Mouse (Mus musculus): ENCODE data around the gene Psg26. TPM values are rescaled to one million over a fixed set of nuclear protein-coding genes. Genes with fewer than 3 reads are reported as not detected.
"Not testable (repeated sequence)": the region's sequence is repeated elsewhere in the genome, so short reads cannot be mapped to it uniquely, and the experiment has no call there.

Psg26 gene
- total RNA-seq (2021) = not detected
- long read RNA-seq, experiment 1 = 0 reads
- long read RNA-seq, experiment 2 = 0 reads

DNA sequence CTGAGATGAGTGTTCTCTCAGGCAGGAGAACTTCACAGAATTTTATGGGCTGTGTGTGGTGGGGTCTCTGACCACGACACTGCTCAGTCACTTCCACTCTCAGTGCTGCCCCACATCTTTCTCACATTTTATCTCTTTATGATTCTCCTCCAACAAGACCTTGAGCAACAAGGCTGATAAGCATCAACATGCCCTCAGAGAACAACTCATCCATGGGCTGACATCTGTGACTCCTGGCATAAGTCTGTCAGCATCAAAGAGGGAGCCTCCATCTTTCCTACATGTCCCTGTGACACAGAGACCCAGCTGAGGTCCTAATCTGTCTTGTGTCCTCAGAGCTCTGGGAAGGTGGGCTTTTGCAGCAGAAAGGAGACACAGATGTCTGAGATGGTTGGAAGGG, at the start of gene Psg26:
Psg26 (minus strand) TSS at position 101 of the 400 bp plus-strand sequence.
- no peak for TF ChIP-seq CTCF (IDR thresholded peaks at IDR 0.05)
- Histone ChIP-seq H3K27ac (no peak within 1 kb of the TSS), H3K4me3 (no peak within 1 kb of the TSS)
- intact Hi-C loops (cut with DNase I) = no loop called here
- DNase-seq (ENCODE audit: extremely low spot score in 1 of 2, low spot score in 2 of 2) = no peak

DNA sequence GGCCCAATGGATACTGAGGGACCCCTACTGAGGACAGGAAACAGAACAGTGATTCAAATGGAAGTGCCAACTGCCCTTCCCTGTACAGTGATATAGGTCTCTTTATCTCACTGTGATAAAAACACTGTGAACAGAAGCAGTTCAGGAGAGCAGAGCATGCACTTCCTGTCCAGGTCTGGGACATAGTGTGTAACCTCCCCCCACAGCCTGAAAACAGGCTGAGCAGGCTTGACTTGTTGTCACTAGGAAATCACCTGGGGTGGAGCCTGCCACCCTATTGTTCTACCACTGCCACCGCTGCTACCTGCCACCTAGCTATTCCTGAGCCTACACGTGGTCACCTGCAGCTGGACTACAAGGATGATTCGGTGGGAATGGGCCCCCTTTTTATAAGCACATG, 49.4 kb upstream of the Psg26 start:
- no peak for DNase-seq (ENCODE audit: extremely low spot score in 1 of 2, low spot score in 2 of 2)
- no peak overlapping the region for H3K4me3 ChIP-seq
- TF ChIP-seq CTCF (IDR thresholded peaks at IDR 0.05) = no peak
- no peak overlapping the region for H3K27ac ChIP-seq
- intact Hi-C loops (cut with DNase I) = no loop called here

DNA sequence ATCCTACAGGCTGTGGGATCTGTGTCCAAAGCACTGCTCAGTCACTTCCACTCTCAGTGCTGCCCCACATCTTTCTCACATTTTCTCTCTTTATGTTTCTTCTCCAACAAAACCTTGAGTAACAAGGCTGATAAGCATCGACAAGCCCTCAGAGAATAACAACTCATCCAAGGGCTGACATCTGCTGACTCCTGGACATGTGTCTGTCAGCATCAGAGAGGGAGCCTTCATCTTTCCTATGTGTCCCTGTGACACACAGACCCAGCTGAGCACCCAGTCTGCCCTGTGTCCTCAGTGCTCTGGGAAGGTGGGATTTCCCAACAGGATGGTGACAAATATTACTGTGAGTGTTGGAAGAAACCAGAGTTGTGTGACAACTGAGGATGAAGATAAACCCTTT, 48.2 kb upstream of the Psg26 start, which contains the start of gene Psg25:
Psg25 (minus strand) TSS at position 101 of the 400 bp plus-strand sequence.
- TF ChIP-seq CTCF (IDR thresholded peaks at IDR 0.05) = no peak
- DNase-seq (ENCODE audit: extremely low spot score in 1 of 2, low spot score in 2 of 2) = no peak
- Histone ChIP-seq H3K4me3 (no peak within 1 kb of the TSS), H3K27ac (no peak within 1 kb of the TSS)
- intact Hi-C loops (cut with DNase I) = no loop called here

DNA sequence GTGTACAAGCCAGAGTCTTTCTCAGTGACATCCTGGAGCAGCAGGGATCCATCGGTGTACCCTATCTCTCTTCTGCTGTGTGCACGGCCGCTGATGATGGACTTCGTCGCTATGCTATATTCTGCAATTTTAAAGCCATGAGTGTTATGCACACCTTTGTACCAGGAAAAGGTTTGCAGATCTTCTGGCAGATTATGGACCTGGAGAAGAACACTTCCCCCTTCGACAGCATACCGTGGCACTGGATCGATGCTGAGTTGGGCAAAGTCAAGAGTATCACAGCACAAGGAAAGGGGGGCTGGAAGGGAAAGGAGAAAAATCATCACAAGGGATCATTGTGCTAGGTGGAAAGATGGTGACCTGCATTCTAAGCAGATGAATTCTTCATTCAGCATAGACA, 40.7 kb upstream of the Psg26 start:
- intact Hi-C loops (cut with DNase I) = no loop called here
- no peak overlapping the region for H3K4me3 ChIP-seq
- H3K27ac ChIP-seq = no peak overlapping the region
- TF ChIP-seq CTCF (IDR thresholded peaks at IDR 0.05) = no peak
- DNase-seq (ENCODE audit: extremely low spot score in 1 of 2, low spot score in 2 of 2) = no peak

DNA sequence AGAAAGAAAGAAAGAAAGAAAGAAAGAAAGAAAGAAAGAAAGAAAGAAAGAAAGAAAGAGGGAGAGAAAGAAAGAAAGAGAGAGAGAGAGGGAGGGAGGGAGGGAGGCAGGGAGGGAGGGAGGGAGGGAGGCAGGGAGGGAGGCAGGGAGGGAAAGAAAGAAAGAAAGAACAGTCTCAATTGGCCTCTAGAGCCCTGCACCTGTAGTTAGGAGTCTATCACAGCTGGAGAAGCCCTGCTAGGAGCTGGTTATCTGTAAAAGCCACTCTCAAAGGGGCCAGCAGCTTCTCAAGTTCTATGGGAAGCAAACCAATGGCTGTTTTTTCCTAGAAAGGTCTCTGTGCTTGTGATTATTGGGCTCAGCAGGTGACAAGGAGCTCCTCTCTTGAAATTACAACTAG, 28.9 kb upstream of the Psg26 start:
- not testable (repeated sequence) for H3K27ac ChIP-seq; DNase-seq (ENCODE audit: extremely low spot score in 1 of 2, low spot score in 2 of 2); H3K4me3 ChIP-seq

DNA sequence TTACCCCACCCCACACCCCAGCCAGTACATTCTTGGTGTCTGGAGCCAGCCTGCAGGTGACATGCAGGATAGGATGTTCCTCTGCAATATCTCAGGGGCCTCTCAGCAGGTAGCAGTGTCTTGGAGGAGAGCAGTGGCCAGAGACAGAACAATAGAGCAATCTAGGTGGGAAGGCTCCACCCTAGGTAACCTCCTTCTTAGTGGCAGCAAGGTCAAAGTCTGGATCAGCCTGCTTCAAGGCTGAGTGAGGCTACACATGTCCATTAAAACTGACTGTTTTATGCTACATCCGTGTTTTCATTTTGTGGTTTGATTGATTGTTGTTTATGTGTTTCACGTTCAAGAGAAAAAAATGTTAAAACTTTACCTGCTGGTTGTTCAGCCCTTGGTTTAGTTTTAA, 28.4 kb upstream of the Psg26 start:
- intact Hi-C loops (cut with DNase I); DNase-seq (ENCODE audit: extremely low spot score in 1 of 2, low spot score in 2 of 2); H3K4me3 ChIP-seq; H3K27ac ChIP-seq: not testable (repeated sequence)

More for the DNA sequence above, 28.9 kb upstream of the Psg26 start:
- intact Hi-C loops (cut with DNase I) = not testable (repeated sequence)

DNA sequence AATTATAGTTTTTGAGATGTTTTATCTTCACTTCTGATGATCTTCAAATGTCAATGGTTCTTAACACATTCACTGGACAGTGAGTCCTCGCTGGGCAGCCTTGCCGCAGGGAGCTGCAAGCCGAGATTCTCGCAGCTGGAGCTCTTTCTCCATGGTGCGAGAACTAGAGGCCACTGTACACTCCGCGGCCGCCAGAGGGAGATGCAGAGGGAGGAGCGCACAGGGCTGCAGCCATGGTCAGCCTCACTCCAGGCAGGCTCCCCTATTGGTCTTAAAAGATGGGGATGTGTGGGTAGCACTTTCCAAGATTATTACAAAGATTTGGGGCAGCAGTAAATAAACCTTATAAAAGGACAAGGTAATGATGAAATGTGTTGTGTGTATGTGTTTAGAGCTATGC, 27.5 kb upstream of the Psg26 start:
- no peak; the same call in 1 of the 2 replicates for TF ChIP-seq CTCF (IDR thresholded peaks at IDR 0.05)
- intact Hi-C loops (cut with DNase I) = no loop called here
- H3K4me3 ChIP-seq = no peak overlapping the region
- no peak overlapping the region for H3K27ac ChIP-seq
- no peak for DNase-seq (ENCODE audit: extremely low spot score in 1 of 2, low spot score in 2 of 2)

DNA sequence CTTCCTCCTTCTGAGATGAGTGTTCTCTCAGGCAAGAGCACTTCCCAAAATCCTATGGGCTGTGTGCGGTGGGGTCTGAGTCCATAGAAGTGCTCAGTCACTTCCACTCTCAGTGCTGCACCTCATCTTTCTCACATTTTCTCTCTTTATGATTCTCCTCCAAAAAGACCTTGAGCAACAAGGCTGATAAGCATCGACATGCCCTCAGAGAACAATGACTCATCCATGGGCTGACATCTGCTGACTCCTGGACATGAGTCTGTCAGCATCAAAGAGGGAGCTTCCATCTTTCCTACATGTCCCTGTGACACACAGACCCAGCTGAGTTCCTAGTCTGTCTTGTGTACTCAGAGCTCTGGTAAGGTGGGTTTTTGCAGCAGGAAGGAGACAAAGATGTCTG, 52.0 kb downstream of the Psg26 start, which contains the start of gene Psg28:
Psg28 (minus strand) TSS at position 101 of the 400 bp plus-strand sequence.
- DNase-seq (ENCODE audit: extremely low spot score in 1 of 2, low spot score in 2 of 2); H3K4me3 ChIP-seq; intact Hi-C loops (cut with DNase I); H3K27ac ChIP-seq: not testable (repeated sequence)

Other genes with a start within 250 kb of the Psg26 start
- gene Mill1, start 238.8 kb downstream of the Psg26 start, total RNA-seq (2021) = not detected
- gene Psg18, start 129.2 kb downstream of the Psg26 start, total RNA-seq (2021) = not detected
- not detected for gene Psg28, start 52.1 kb downstream of the Psg26 start, total RNA-seq (2021)
- gene Psg25, start 48.1 kb upstream of the Psg26 start, total RNA-seq (2021) = not detected
- not detected for gene Psg27, start 83.1 kb upstream of the Psg26 start, total RNA-seq (2021)
- not detected for gene Psg23, start 132.3 kb upstream of the Psg26 start, total RNA-seq (2021)
- not detected for gene Psg21, start 172.5 kb upstream of the Psg26 start, total RNA-seq (2021)
- not detected for gene Psg20, start 202.0 kb upstream of the Psg26 start, total RNA-seq (2021)
- gene Psg22, start 233.9 kb upstream of the Psg26 start, total RNA-seq (2021) = not detected

Data from left cerebral cortex, adult 2 months (tissue).